Mouse (Mus musculus) layer of hippocampus, postnatal 36 days (tissue): ENCODE measurements around the gene Ugt1a9. TPM values are rescaled to one million over a fixed set of nuclear protein-coding genes. Genes with fewer than 3 reads are reported as not detected.

Experiments
- DNase-seq, 2 experiments: peaks; one replicate each; pipeline ENCODE4 v3.0.0; 2022
- total RNA-seq, 2 experiments: library from RNA; stranded (reverse); gene quantifications; 2 replicates each; pipeline ENCODE4 v1.2.3; 2021

Ugt1a9 gene
- total RNA-seq, 2 experiments from 2014 or later, result not detected

- DNase-seq, result no peak
Measured at GRCm38 (mm10) chr1:88260604-88261377, 190.2 kb downstream of the Ugt1a9 start.

- DNase-seq, result no peak
Measured at GRCm38 (mm10) chr1:88261706-88262105, 191.1 kb downstream of the Ugt1a9 start.

- DNase-seq, result no peak
Measured at GRCm38 (mm10) chr1:88262255-88262654, 191.7 kb downstream of the Ugt1a9 start.

GRCm38 (mm10) chr1:88262961-88263360 is 192.4 kb downstream of the Ugt1a9 start:
- no peak for DNase-seq

GRCm38 (mm10) chr1:88263778-88264177 is 193.2 kb downstream of the Ugt1a9 start:
- no peak for DNase-seq

- DNase-seq, result no peak
Measured at GRCm38 (mm10) chr1:88264237-88264868, 193.8 kb downstream of the Ugt1a9 start.

GRCm38 (mm10) chr1:88264869-88265240 is 194.3 kb downstream of the Ugt1a9 start:
- DNase-seq, result no peak

- DNase-seq, result no peak
Measured at GRCm38 (mm10) chr1:88266123-88266522, 195.5 kb downstream of the Ugt1a9 start.

- no peak for DNase-seq
Measured at GRCm38 (mm10) chr1:88267489-88267888, 196.9 kb downstream of the Ugt1a9 start.

- DNase-seq, result no peak
Measured at GRCm38 (mm10) chr1:88268070-88268469, 197.5 kb downstream of the Ugt1a9 start.

Other genes starting within 250 kb of the Ugt1a9 start
- gene Dgkd, start 217.5 kb upstream of the Ugt1a9 start, total RNA-seq, result 100 to 1,000 TPM; 104 to 118 TPM
- gene Usp40, start 62.2 kb upstream of the Ugt1a9 start, total RNA-seq, result 10 to 100 TPM; 21.4 to 25.6 TPM
- gene Ugt1a10, start 15.4 kb upstream of the Ugt1a9 start, total RNA-seq, result not detected
- gene Ugt1a8, start 17.0 kb downstream of the Ugt1a9 start, total RNA-seq, result not detected
- 1 to 10 TPM in 1 of 2 experiments, under 1 TPM in 1; 0.51 to 1.3 TPM for gene Ugt1a7c, start 24.3 kb downstream of the Ugt1a9 start, total RNA-seq
- not detected for gene Ugt1a6b, start 32.5 kb downstream of the Ugt1a9 start, total RNA-seq
- under 1 TPM; 0.52 to 0.86 TPM for gene Ugt1a6a, start 64.0 kb downstream of the Ugt1a9 start, total RNA-seq
- gene Ugt1a5, start 95.2 kb downstream of the Ugt1a9 start, total RNA-seq, result not detected
- gene Ugt1a2, start 129.8 kb downstream of the Ugt1a9 start, total RNA-seq, result not detected
- gene Dnajb3, start 135.0 kb downstream of the Ugt1a9 start, total RNA-seq, result 1 to 10 TPM; 2.2 to 3.0 TPM
- not detected for gene Ugt1a1, start 141.2 kb downstream of the Ugt1a9 start, total RNA-seq
- under 1 TPM in 1 of 2 experiments, not detected in 1; 0.05 TPM for gene Mroh2a, start 156.2 kb downstream of the Ugt1a9 start, total RNA-seq
- gene Hjurp, start 206.8 kb downstream of the Ugt1a9 start, total RNA-seq, result 10 to 100 TPM; 30.7 to 36.6 TPM
- under 1 TPM in 1 of 2 experiments, not detected in 1; 0.15 TPM for gene Trpm8, start 206.9 kb downstream of the Ugt1a9 start, total RNA-seq